Mouse (Mus musculus) hindbrain, embryonic 15.5 days (tissue): ENCODE results near the gene Ubiad1. TPM values are rescaled to one million over a fixed set of nuclear protein-coding genes. Genes with fewer than 3 reads are reported as not detected.

Source experiments
- ATAC-seq: fragments of 200-750 bp; cut with Nextera tagmentation; 2 replicates; pipeline ENCODE4 v1.8.0; 2017; ENCODE audit warnings: low read depth, moderate number of reproducible peaks, moderate TSS enrichment; ENCODE audit not compliant: low FRiP score
- H3K27ac ChIP-seq: fragments of 300-500 bp; sonication (generic); replicated peaks from 2 replicates; pipeline ENCODE4 v1.5.1; 2015; ENCODE audit warnings: mild to moderate bottlenecking, inconsistent platforms
- H3K27me3 ChIP-seq: fragments of 300-500 bp; sonication (generic); 2 replicates; pipeline ENCODE4 v1.6.1; 2015; ENCODE audit warnings: control low read depth, inconsistent platforms
- H3K36me3 ChIP-seq: fragments of 300-500 bp; sonication (generic); 2 replicates; pipeline ENCODE4 v1.6.1; 2015; ENCODE audit warnings: control low read depth, inconsistent platforms
- H3K4me1 ChIP-seq: fragments of 300-500 bp; sonication (generic); replicated peaks from 2 replicates; pipeline ENCODE4 v1.6.1; 2015; ENCODE audit warnings: control low read depth, inconsistent platforms
- H3K4me2 ChIP-seq: fragments of 300-500 bp; sonication (generic); 2 replicates; pipeline ENCODE4 v1.6.1; 2015; ENCODE audit warnings: moderate library complexity, mild to moderate bottlenecking, inconsistent platforms
- H3K4me3 ChIP-seq: fragments of 300-500 bp; sonication (generic); 2 replicates; pipeline ENCODE4 v1.5.1; 2015; ENCODE audit warnings: mild to moderate bottlenecking, inconsistent platforms
- H3K9ac ChIP-seq: fragments of 300-500 bp; sonication (generic); 2 replicates; pipeline ENCODE4 v1.6.1; 2015; ENCODE audit warnings: inconsistent platforms
- H3K9me3 ChIP-seq: fragments of 300-500 bp; sonication (generic); 2 replicates; pipeline ENCODE4 v1.6.1; 2016; ENCODE audit warnings: control low read depth, inconsistent platforms
- WGBS: fragments of 180-500 bp; shearing (Covaris S2); methylation state at CpG from one replicate; pipeline ENCODE4 v1.1.7; 2015; 5-methylcytosine and 5-hydroxymethylcytosine counted together
- polyA plus RNA-seq: library from polyadenylated mRNA; unstranded; fragments of >200 nt; fragmentation: Nextera tagmentation; extraction: Ambion mirVana; gene quantifications from 2 replicates; pipeline ENCODE4 v1.2.1, GENCODE M21; 2015

The Ubiad1 gene
- polyA plus RNA-seq, 1 experiment from 2014 or later, result 20.2 TPM

DNA sequence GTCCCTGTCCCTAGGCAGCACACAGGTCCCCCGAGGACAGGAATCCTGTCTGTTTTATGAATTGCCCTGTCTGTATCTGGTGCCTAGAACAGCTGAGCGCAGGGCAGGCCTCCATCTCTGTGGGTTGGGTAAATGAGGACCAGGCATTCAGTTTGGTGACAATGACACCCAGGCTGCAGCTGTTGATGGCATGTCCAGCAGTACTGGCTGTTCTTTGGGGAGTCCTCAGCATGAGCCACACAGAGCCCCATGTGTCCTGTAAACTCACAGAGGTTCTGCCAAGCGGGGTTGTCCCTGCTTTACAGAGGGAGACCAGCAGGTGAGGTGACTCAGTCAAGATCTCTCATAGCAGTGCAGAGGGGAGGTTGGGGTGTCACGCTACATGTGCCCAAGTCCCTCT, 47.5 kb downstream of the Ubiad1 start:
- Histone ChIP-seq H3K27me3 (no peaks in the 10 kb centered on the region), H3K36me3 (no peaks in the 10 kb centered on the region), H3K4me3 (no peak overlapping the region), H3K4me1 (peaks cover 31% of the 10 kb centered on the region), H3K4me2 (no peak overlapping the region), H3K9ac (no peak overlapping the region), H3K9me3 (no peaks in the 10 kb centered on the region), H3K27ac (no peak overlapping the region)
- ATAC-seq, result no peak
- 61% methylated on average over 4 of the region's 4 CpGs for WGBS

DNA sequence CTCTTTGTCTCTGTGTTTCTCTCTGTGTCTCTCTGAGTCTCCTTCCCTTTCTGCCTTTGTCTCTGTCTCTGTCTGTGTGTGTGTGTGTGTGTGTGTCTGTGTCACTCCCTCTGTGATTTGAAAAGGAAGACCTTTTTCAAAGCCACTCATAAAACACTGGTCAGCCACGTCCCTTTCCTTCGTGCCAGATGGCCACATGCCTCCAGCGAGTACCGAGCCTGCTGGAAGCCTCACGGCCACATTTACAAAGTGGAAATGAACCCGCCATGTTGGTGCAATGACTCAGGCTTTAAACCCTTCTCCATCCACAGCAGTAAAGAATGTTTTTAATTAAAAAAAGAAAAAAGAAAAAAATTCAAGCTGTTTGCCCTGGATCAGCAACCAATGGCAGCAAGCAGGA, 48.7 kb downstream of the Ubiad1 start:
- no peak overlapping the region for H3K4me3 ChIP-seq
- H3K27ac ChIP-seq, result no peak overlapping the region
- WGBS, result 35% methylated on average over 6 of the region's 6 CpGs
- no peak overlapping the region for H3K4me2 ChIP-seq
- ATAC-seq, result no peak
- peaks cover 43% of the 10 kb centered on the region for H3K4me1 ChIP-seq
- no peak overlapping the region for H3K9ac ChIP-seq
- H3K36me3 ChIP-seq, result no peaks in the 10 kb centered on the region
- no peaks in the 10 kb centered on the region for H3K9me3 ChIP-seq
- no peaks in the 10 kb centered on the region for H3K27me3 ChIP-seq

DNA sequence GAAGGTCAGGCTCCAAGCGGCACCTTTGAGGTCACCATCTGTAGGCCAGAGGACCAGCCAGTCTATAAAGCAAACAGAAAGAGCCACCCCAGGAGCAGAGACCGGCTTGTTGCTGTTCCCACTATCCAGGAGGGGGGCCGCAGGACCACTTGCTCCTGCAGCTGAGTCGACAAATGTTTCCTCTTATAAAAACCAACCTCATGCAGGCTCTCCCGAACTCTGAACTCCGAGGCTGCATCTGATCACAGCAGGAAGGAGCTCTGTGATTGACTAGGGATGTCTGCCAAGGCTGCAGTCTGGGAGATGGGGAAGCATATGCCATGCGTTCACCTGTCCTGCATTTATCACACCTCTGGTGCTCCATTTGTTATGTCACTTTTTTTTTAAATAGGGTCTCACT, 49.4 kb downstream of the Ubiad1 start:
- no peaks in the 10 kb centered on the region for H3K36me3 ChIP-seq
- H3K9me3 ChIP-seq, result no peaks in the 10 kb centered on the region
- H3K27me3 ChIP-seq, result no peaks in the 10 kb centered on the region
- H3K9ac ChIP-seq, result no peak overlapping the region
- no peak for ATAC-seq
- H3K4me2 ChIP-seq, result no peak overlapping the region
- H3K4me1 ChIP-seq, result peaks cover 45% of the 10 kb centered on the region
- H3K27ac ChIP-seq, result no peak overlapping the region
- 52% methylated on average over 7 of the region's 7 CpGs for WGBS
- no peak overlapping the region for H3K4me3 ChIP-seq

DNA sequence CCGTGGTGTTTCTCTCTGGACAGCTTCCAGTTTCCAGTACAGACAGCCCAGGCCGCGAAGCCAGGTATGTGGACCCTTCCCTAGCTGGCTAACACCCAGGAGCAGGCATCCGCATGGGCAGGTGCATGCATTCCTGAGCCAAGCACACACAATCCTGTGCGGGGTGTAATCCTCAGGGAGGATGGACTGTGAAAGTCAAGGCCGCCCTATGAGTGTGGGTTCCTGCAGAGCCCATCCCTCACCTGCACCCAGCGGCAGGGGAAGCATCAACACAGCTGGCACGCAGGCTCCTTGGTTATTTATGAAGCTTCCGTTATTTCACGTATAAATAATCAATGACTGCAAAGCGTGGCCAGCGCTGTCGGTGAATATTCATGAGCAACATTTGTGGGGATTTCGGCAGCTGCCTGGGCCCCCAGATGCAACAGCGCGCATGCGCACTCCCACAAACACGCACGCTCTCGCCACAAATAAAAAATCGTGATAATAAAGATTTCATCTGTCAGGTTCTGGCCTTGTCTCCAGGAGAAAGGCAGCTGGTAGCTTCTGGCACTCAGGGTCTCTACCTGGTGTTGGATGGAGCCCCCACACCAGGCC, 52.8 kb downstream of the Ubiad1 start:
- H3K27me3 ChIP-seq, result no peaks in the 10 kb centered on the region
- H3K4me1 ChIP-seq, result peaks cover 32% of the 10 kb centered on the region
- peak overlapping the region; percentile 80 for H3K27ac ChIP-seq
- peak overlapping the region; percentile 31 for H3K9ac ChIP-seq
- no peak overlapping the region for H3K4me3 ChIP-seq
- H3K4me2 ChIP-seq, result peak overlapping the region; percentile 47
- 29% methylated on average over 21 of the region's 21 CpGs for WGBS
- H3K36me3 ChIP-seq, result no peaks in the 10 kb centered on the region
- H3K9me3 ChIP-seq, result no peaks in the 10 kb centered on the region
- ATAC-seq, result peak; percentile 51; the same call in 1 of the 2 replicates

DNA sequence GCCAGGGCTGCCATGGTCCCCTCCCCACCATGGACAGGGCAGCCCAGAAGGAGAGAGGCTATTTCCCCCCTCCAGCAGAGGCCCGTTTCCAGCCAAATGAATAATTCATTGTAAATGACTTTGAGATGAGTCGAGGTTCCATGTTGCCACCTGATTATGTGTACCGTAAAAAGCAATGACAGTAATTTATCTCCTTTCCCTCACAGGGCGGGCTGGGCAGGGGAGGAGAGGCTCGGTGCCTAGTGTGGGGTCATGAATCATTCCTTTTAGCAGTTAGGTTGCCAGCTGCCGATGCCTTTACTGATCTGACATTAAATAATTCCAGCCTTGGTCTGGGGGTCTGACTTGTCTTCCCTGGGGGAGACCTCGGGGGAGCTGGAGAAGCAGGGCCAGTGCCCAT, 54.9 kb downstream of the Ubiad1 start:
- Histone ChIP-seq H3K4me3 (no peak overlapping the region), H3K4me2 (no peak overlapping the region), H3K4me1 (peaks cover 37% of the 10 kb centered on the region), H3K27me3 (no peaks in the 10 kb centered on the region), H3K9ac (no peak overlapping the region), H3K36me3 (no peaks in the 10 kb centered on the region), H3K9me3 (no peaks in the 10 kb centered on the region), H3K27ac (no peak overlapping the region)
- WGBS, result 29% methylated on average over 6 of the region's 7 CpGs
- no peak for ATAC-seq

DNA sequence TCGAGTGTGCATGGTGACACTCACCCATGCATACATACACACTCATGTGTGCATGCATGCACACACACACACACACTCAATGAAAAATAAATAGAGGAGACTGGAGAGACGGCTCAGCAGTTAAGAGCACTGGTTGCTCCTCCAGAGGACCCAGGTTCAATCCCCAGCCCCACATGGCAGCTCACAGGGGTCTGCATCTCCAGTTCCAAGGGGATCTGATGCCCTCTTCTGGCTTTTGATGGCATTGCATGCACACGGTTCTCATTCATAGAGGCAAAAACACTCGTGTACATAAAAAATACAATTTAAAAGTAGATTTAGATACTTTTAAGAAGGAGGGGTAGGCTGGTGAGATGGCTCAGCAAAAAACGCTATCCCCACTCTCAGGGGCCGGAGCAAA, 55.5 kb downstream of the Ubiad1 start:
- no peaks in the 10 kb centered on the region for H3K27me3 ChIP-seq
- no peak for ATAC-seq
- H3K9me3 ChIP-seq, result no peaks in the 10 kb centered on the region
- H3K9ac ChIP-seq, result no peak overlapping the region
- H3K4me3 ChIP-seq, result no peak overlapping the region
- H3K4me2 ChIP-seq, result no peak overlapping the region
- H3K4me1 ChIP-seq, result peaks cover 43% of the 10 kb centered on the region
- no peaks in the 10 kb centered on the region for H3K36me3 ChIP-seq
- 65% methylated on average over 6 of the region's 6 CpGs for WGBS
- H3K27ac ChIP-seq, result no peak overlapping the region

DNA sequence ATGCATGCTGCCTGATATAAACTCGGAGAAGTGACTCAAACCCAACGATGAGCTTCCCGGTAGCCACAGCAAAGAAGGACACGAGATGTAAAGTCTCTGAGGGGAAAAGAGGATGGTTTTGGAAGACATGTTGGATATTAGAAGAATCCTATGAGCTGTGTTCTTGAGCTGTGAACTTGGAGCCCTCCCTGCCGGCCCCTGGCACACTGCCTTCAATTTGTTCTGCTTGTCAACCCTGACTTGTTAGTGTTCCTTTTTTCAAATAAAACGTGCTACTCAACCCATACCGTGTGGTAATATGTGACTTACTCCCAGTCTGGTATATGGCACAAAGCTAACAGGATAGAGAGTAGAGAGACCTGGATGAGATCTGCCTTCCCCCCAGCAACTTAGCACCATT, 59.3 kb downstream of the Ubiad1 start:
- no peaks in the 10 kb centered on the region for H3K36me3 ChIP-seq
- no peak for ATAC-seq
- peak overlapping the region; percentile 73 for H3K27ac ChIP-seq
- no peak overlapping the region for H3K4me2 ChIP-seq
- H3K9me3 ChIP-seq, result no peaks in the 10 kb centered on the region
- H3K4me3 ChIP-seq, result no peak overlapping the region
- peaks cover 29% of the 10 kb centered on the region for H3K4me1 ChIP-seq
- no peak overlapping the region for H3K9ac ChIP-seq
- no peaks in the 10 kb centered on the region for H3K27me3 ChIP-seq
- 39% methylated on average over 7 of the region's 7 CpGs for WGBS

Other genes starting within 250 kb of the Ubiad1 start
- gene Disp3, start 156.8 kb downstream of the Ubiad1 start, polyA plus RNA-seq, result 13.3 and 15.3 TPM in 2 replicates
- 22.7 and 22.8 TPM in 2 replicates for gene Mtor, start 3.8 kb upstream of the Ubiad1 start, polyA plus RNA-seq
- 0.44 and 0.50 TPM in 2 replicates for gene Angptl7, start 55.7 kb upstream of the Ubiad1 start, polyA plus RNA-seq
- 88.5 and 91.7 TPM in 2 replicates for gene Exosc10, start 113.7 kb upstream of the Ubiad1 start, polyA plus RNA-seq
- 181 and 194 TPM in 2 replicates for gene Srm, start 146.7 kb upstream of the Ubiad1 start, polyA plus RNA-seq
- 0.43 and 1.2 TPM in 2 replicates for gene Masp2, start 157.8 kb upstream of the Ubiad1 start, polyA plus RNA-seq
- 167 and 192 TPM in 2 replicates for gene Tardbp, start 182.2 kb upstream of the Ubiad1 start, polyA plus RNA-seq
- gene Gm572, start 198.5 kb upstream of the Ubiad1 start, polyA plus RNA-seq, result not detected in 2 replicates